In genomic region chr1:136587761-136588405, GRCm38 (mm10) we compare ENCODE assay signal across 14 mouse cellular contexts.
"Had no signal": no experiment of that assay in that cellular context is flagged by ENCODE, and none has a peak within 500 bp of the region (broad histone marks: within the 10 kb centered on the region; RNA-seq: fewer than 3 reads in every experiment).

No protein-coding gene starts in this region.

- H3K4me3 ChIP-seq: megakaryocyte, embryonic 14.5 days; myocyte; neural tube, embryonic 13.5 days; neural tube, embryonic 15.5 days; stomach, embryonic 15.5 days had no signal

- H3K27me3 ChIP-seq: midbrain, embryonic 13.5 days; neural tube, embryonic 13.5 days; neural tube, embryonic 15.5 days; stomach, embryonic 15.5 days had no signal

- H3K27ac ChIP-seq: macrophage; midbrain, embryonic 13.5 days; neural tube, embryonic 15.5 days; stomach, embryonic 15.5 days; stomach, postnatal 0 days had no signal

- H3K9me3 ChIP-seq: megakaryocyte, embryonic 14.5 days; midbrain, embryonic 13.5 days; neural tube, embryonic 13.5 days; neural tube, embryonic 15.5 days; stomach, embryonic 15.5 days had no signal

- H3K9ac ChIP-seq: neural tube, embryonic 15.5 days; stomach, embryonic 15.5 days had no signal

- H3K36me3 ChIP-seq: midbrain, embryonic 13.5 days; neural tube, embryonic 13.5 days; neural tube, embryonic 15.5 days; stomach, embryonic 15.5 days had no signal

- DNase-seq: lung, adult 18-20 months; lung, embryonic 14.5 days; lung, postnatal 10 days; right cerebral cortex, adult 18-20 months; thymus, adult 2 months; thymus, postnatal 25 days had no signal
